Mouse (Mus musculus) lung, embryonic 15.5 days (tissue): ENCODE measurements around the gene Olfr894. TPM values are rescaled to one million over a fixed set of nuclear protein-coding genes. Genes with fewer than 3 reads are reported as not detected.
"Not testable (repeated sequence)": the region's sequence is repeated elsewhere in the genome, so short reads cannot be mapped to it uniquely, and the experiment has no call there.

Experiments used
- ATAC-seq: fragments of 200-750 bp; cut with Nextera tagmentation; 2 replicates; pipeline ENCODE4 v1.8.0; 2017; ENCODE audit warnings: moderate number of reproducible peaks, borderline replicate concordance; ENCODE audit not compliant: low FRiP score, low TSS enrichment; ENCODE audit errors: extremely low read depth
- H3K27ac ChIP-seq: fragments of 300-500 bp; sonication (generic); 2 replicates; pipeline ENCODE4 v1.5.1; 2015; ENCODE audit warnings: moderate library complexity, mild to moderate bottlenecking, inconsistent platforms
- H3K27me3 ChIP-seq: fragments of 300-500 bp; sonication (generic); 2 replicates; pipeline ENCODE4 v1.6.1; 2015; ENCODE audit warnings: inconsistent platforms
- H3K36me3 ChIP-seq: fragments of 300-500 bp; sonication (generic); 2 replicates; pipeline ENCODE4 v1.6.1; 2015; ENCODE audit warnings: inconsistent platforms
- H3K4me1 ChIP-seq: fragments of 300-500 bp; sonication (generic); 2 replicates; pipeline ENCODE4 v1.6.1; 2015; ENCODE audit warnings: inconsistent platforms
- H3K4me2 ChIP-seq: fragments of 300-500 bp; sonication (generic); 2 replicates; pipeline ENCODE4 v1.6.1; 2015; ENCODE audit warnings: inconsistent platforms, mild to moderate bottlenecking, moderate library complexity
- H3K4me3 ChIP-seq: fragments of 300-500 bp; sonication (generic); 2 replicates; pipeline ENCODE4 v1.5.1; 2015; ENCODE audit warnings: mild to moderate bottlenecking, inconsistent platforms
- H3K9ac ChIP-seq: fragments of 300-500 bp; sonication (generic); 2 replicates; pipeline ENCODE4 v1.6.1; 2015; ENCODE audit warnings: inconsistent platforms
- H3K9me3 ChIP-seq: fragments of 300-500 bp; sonication (generic); 2 replicates; pipeline ENCODE4 v1.6.1; 2016; ENCODE audit warnings: inconsistent platforms
- WGBS: fragments of 180-500 bp; shearing (Covaris S2); methylation state at CpG from one replicate; pipeline ENCODE4 v1.1.7; 2015; 5-methylcytosine and 5-hydroxymethylcytosine counted together
- polyA plus RNA-seq: library from polyadenylated mRNA; unstranded; fragments of >200 nt; fragmentation: Nextera tagmentation; extraction: Ambion mirVana; gene quantifications from 2 replicates; pipeline ENCODE4 v1.2.1, GENCODE M21; 2015

The Olfr894 gene
- polyA plus RNA-seq, result not detected in 2 replicates

DNA sequence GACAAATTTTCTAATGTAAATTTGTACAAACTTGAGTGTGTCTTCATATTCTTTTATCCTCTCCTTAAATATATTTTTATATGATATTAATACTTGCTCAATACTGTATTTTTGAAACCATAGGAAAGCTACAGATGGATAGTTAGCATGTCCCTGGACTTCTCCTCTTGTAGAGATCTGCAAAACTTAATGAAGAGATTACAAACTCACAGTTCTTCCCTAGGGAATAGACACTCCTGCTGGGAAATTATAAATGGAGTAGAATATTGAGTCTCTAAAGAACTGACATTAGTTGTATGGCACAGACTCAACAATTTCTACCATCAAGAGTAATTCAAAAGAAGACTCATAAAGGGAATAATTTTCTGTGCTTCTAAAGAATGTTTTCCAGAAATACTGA is at the start of gene Olfr894:
Gene Olfr894 (plus strand): TSS at position 301 of the 400 bp plus-strand sequence.
- ATAC-seq, result no peak

DNA sequence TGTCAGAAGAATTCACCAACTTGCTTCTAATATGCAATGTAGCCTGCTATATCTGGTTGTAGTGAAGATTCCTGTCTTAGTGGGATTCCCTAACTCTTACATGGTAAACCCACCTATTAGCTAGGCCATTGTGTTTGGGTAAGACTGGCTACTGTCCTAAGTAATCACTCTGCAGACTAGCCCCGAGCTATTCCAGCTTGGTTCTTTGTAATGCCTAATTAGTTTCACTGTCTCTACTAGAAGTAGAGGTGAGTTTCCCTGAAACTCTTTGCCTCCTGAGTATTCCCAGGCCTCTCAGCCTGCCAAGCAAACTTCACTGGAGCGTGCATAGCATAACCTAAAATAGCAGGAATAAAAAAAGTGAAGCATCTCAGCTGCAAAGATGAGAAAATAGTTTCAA is 49.5 kb upstream of the Olfr894 start:
- ATAC-seq, result not testable (repeated sequence)

More for the DNA sequence above, at the start of gene Olfr894:
- no peak within 1 kb of the TSS for H3K27ac ChIP-seq
- H3K4me3 ChIP-seq, result no peak within 1 kb of the TSS
- no peak within 1 kb of the TSS for H3K4me2 ChIP-seq
- H3K9me3 ChIP-seq, result no peaks in the 10 kb centered on the region
- no peaks in the 10 kb centered on the region for H3K36me3 ChIP-seq
- H3K9ac ChIP-seq, result no peak within 1 kb of the TSS
- no peaks in the 10 kb centered on the region for H3K27me3 ChIP-seq
- H3K4me1 ChIP-seq, result no peaks in the 10 kb centered on the region

GRCm38 (mm10) chr9:38180721-38181120 is 37.1 kb upstream of the Olfr894 start, which contains the start of gene Olfr891:
Gene Olfr891 (minus strand): TSS chr9:38180821.
- Histone ChIP-seq H3K4me1 (no peaks in the 10 kb centered on the region), H3K36me3 (no peaks in the 10 kb centered on the region), H3K4me2 (no peak within 1 kb of the TSS), H3K27me3 (no peaks in the 10 kb centered on the region), H3K4me3 (no peak within 1 kb of the TSS), H3K9me3 (no peaks in the 10 kb centered on the region), H3K9ac (no peak within 1 kb of the TSS), H3K27ac (no peak within 1 kb of the TSS)
- WGBS, result 73% methylated on average over 1 of the region's 1 CpGs
- no peak for ATAC-seq

More for the DNA sequence above, 49.5 kb upstream of the Olfr894 start:
- H3K27ac ChIP-seq, H3K4me2 ChIP-seq, H3K9ac ChIP-seq, H3K4me3 ChIP-seq, H3K9me3 ChIP-seq, H3K36me3 ChIP-seq, H3K27me3 ChIP-seq, H3K4me1 ChIP-seq: not testable (repeated sequence)
- 41% methylated on average over 2 of the region's 2 CpGs for WGBS

- no peak within 1 kb of the TSS for H3K27ac ChIP-seq
- WGBS, result 75% methylated on average over 3 of the region's 3 CpGs
Observed at GRCm38 (mm10) chr9:38208065-38208464, 9.8 kb upstream of the Olfr894 start, which contains the start of gene Olfr893. Gene Olfr893 (plus strand): TSS chr9:38208365.

DNA sequence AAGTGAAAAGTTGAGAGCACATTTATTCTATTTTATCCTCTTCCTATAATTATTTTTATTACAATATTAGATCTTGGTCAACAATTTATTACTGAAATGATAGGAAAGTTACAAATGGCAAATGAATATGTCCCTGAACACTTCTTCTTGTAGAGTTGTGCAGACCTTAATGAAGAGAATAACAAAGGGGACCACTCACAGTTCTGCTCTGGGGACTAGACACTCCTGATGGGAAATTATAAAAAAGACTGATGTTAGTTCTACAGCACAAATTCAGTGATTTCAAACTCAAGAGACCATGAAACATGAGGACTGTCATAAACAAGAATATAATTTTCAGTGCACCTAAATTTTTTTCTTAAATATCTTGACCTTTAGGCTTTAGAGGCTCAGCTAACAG is 34.6 kb downstream of the Olfr894 start, which contains the start of gene Olfr143:
Gene Olfr143 (plus strand): TSS at position 301 of the 400 bp plus-strand sequence.
- no peaks in the 10 kb centered on the region for H3K9me3 ChIP-seq
- ATAC-seq, result no peak
- no peaks in the 10 kb centered on the region for H3K27me3 ChIP-seq
- H3K4me2 ChIP-seq, result no peak within 1 kb of the TSS
- H3K36me3 ChIP-seq, result no peaks in the 10 kb centered on the region
- H3K9ac ChIP-seq, result no peak within 1 kb of the TSS
- no peaks in the 10 kb centered on the region for H3K4me1 ChIP-seq
- H3K27ac ChIP-seq, result no peak within 1 kb of the TSS
- no peak within 1 kb of the TSS for H3K4me3 ChIP-seq

More at GRCm38 (mm10) chr9:38208065-38208464, 9.8 kb upstream of the Olfr894 start, which contains the start of gene Olfr893:
- Histone ChIP-seq H3K4me1 (no peaks in the 10 kb centered on the region), H3K27me3 (no peaks in the 10 kb centered on the region), H3K4me2 (no peak within 1 kb of the TSS), H3K4me3 (no peak within 1 kb of the TSS), H3K9ac (no peak within 1 kb of the TSS), H3K36me3 (no peaks in the 10 kb centered on the region), H3K9me3 (no peaks in the 10 kb centered on the region)
- ATAC-seq, result no peak

DNA sequence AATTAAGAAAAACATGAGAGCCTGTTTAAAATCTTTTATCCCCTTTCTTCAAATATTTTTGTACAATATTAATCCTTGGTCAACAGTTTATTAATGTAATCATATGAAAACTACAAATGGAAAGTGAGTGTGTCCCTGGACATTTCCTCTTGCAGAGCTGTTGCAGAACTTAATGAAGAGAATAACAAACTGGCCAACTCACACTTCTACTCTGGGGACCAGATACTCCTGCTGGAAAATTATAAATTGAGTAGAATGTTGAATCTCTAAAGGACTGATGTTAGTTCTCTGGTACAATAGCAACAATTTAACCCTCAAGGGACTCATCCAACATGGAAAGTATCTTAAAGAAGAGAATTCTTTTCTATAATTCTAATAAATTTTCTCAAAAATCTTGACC is 49.7 kb downstream of the Olfr894 start, which contains the start of gene Olfr895:
Gene Olfr895 (plus strand): TSS at position 301 of the 400 bp plus-strand sequence.
- Histone ChIP-seq H3K9me3 (no peaks in the 10 kb centered on the region), H3K27ac (no peak within 1 kb of the TSS), H3K4me2 (no peak within 1 kb of the TSS), H3K27me3 (no peaks in the 10 kb centered on the region), H3K9ac (no peak within 1 kb of the TSS), H3K4me1 (no peaks in the 10 kb centered on the region), H3K36me3 (no peaks in the 10 kb centered on the region), H3K4me3 (no peak within 1 kb of the TSS)
- no peak for ATAC-seq

Other genes starting within 250 kb of the Olfr894 start
- not detected in 2 replicates for gene Olfr881, start 226.2 kb upstream of the Olfr894 start, polyA plus RNA-seq
- not detected in 2 replicates for gene Olfr883, start 192.2 kb upstream of the Olfr894 start, polyA plus RNA-seq
- not detected in 2 replicates for gene Olfr884, start 171.5 kb upstream of the Olfr894 start, polyA plus RNA-seq
- not detected in 2 replicates for gene Olfr885, start 156.7 kb upstream of the Olfr894 start, polyA plus RNA-seq
- gene Olfr887, start 134.0 kb upstream of the Olfr894 start, polyA plus RNA-seq, result not detected in 2 replicates
- gene Olfr888, start 109.9 kb upstream of the Olfr894 start, polyA plus RNA-seq, result not detected in 2 replicates
- 0.05 TPM in 1 of 2 replicates, not detected in the other for gene Olfr889, start 102.9 kb upstream of the Olfr894 start, polyA plus RNA-seq
- gene Olfr890, start 75.5 kb upstream of the Olfr894 start, polyA plus RNA-seq, result not detected in 2 replicates
- gene Olfr891, start 37.2 kb upstream of the Olfr894 start, polyA plus RNA-seq, result not detected in 2 replicates
- gene Olfr893, start 9.7 kb upstream of the Olfr894 start, polyA plus RNA-seq, result not detected in 2 replicates
- gene Olfr143, start 34.7 kb downstream of the Olfr894 start, polyA plus RNA-seq, result not detected in 2 replicates
- gene Olfr895, start 49.8 kb downstream of the Olfr894 start, polyA plus RNA-seq, result not detected in 2 replicates
- not detected in 2 replicates for gene Olfr896-ps1, start 73.1 kb downstream of the Olfr894 start, polyA plus RNA-seq
- gene Olfr25, start 111.0 kb downstream of the Olfr894 start, polyA plus RNA-seq, result not detected in 2 replicates
- not detected in 2 replicates for gene Olfr898, start 130.4 kb downstream of the Olfr894 start, polyA plus RNA-seq
- not detected in 2 replicates for gene Olfr250, start 148.8 kb downstream of the Olfr894 start, polyA plus RNA-seq
- gene Olfr251, start 159.0 kb downstream of the Olfr894 start, polyA plus RNA-seq, result not detected in 2 replicates
- not detected in 2 replicates for gene Olfr147, start 183.6 kb downstream of the Olfr894 start, polyA plus RNA-seq
- gene Olfr901, start 211.4 kb downstream of the Olfr894 start, polyA plus RNA-seq, result not detected in 2 replicates
- not detected in 2 replicates for gene Olfr902, start 229.6 kb downstream of the Olfr894 start, polyA plus RNA-seq
- gene Olfr904, start 245.1 kb downstream of the Olfr894 start, polyA plus RNA-seq, result not detected in 2 replicates